Mouse (Mus musculus) mouse trophoblast stem cell (cell line): ENCODE results near the gene Arhgef10l.
"Not testable (repeated sequence)": the region's sequence is repeated elsewhere in the genome, so short reads cannot be mapped to it uniquely, and the experiment has no call there.

ENCODE experiments used
- in situ Hi-C, 2 experiments: fragments of 300-500 bp; cut with MseI, MboI; formaldehyde crosslinking; loops; 2 replicates in 1 of 2; 3 replicates in 1 of 2; pipeline ENCODE4 v1.15.1; 2025

Gene Arhgef10l

DNA sequence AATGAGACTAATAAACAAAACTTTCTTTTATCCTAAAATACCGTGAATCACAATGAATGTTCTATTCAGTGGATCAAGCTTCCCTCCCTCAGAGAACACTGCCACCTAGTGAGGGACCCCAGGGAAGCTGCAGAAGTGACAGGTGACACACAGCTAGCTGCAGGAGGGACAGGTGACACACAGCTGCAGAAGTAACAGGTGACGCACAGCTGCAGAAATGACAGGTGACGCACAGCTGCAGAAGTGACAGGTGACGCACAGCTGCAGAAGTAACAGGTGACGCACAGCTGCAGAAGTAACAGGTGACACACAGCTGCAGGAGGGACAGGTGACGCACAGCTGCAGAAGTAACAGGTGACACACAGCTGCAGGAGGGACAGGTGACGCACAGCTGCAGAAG, 90.9 kb downstream of the Arhgef10l start:
- in situ Hi-C loops = not testable (repeated sequence)

DNA sequence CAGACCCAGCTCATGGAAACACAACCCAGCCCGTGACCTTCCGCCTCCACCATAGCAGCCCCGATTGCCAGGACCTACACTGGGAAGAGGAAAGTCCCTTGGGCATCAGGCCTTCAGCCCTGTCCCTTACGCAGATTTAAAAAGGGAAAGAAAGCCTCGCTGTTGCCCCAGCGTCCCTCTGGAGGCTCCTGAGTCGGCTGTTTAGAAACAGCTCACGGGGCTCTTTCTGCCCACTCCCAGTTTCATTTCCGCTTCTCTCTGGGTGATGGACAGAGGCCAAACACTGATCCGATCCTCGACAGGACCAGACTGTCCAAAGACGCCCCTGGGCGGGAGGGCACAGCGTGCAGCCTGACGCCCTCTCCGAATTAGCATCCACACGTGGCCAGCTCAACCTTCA, 93.4 kb downstream of the Arhgef10l start:
- in situ Hi-C loops = no loop called here

DNA sequence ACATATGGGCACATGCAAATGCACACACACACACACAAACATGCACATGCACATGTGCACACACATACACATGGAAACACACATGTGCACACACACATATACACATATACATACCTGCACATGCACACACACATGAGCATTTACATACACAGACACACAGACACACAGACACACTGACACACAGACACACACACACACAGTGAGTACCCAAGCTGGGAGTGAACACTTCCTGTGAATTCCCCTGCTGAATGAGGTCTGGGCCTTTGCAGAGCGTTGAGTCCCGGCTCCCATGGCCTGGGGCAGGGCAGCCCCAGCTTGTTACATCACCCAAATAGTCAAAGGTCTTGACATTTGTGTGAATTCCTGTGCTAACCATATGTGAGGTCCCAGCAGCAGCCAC, 96.4 kb downstream of the Arhgef10l start:
- in situ Hi-C loops = no loop called here

DNA sequence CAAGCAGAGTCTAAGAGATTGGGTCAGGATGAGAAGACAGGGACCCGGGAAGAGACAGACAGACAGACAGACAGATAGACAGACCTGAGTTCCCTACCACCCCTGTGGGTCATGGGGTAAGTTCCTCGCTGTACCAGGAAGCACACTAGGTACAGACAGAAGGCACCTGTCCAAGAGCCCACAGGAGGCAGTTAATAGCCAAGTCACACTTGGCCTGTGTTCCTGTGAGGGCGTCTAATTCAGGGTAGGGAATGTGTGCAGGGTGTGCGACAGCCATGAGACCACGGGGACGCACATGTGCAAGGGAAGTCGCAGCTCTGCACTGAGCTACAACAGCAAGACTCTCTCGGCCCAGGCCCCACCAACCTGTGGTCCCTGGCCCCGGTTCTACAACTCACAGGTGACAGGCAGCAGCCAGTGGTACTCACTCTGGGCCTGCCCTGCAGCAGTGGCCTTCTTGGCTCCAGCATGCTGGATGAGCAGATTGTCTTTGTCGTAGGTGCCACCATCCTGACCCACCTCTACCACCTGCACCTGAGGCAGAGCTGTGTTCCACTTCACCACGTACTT, 97.8 kb downstream of the Arhgef10l start:
- in situ Hi-C loops = no loop called here

DNA sequence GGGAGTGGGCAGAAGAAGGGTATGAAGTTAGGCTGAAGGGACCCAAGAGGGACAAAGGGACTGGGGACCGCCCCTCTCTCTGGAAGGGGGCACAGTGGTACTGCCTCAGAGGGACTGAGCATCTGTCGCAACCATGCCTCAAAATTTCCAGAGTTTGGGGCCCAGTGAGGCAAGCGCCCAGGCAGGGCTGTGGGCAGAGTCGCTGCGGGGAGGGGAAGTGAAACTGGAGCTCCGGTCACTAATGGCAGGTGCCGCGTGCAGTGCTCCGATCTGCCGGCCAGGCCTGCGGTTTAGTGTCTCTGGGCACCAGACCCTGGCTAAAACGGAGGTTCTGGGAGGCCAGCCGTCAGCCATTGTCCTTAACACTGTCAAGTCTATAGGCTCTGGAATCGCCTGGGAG, 99.0 kb downstream of the Arhgef10l start:
- in situ Hi-C loops = no loop called here

DNA sequence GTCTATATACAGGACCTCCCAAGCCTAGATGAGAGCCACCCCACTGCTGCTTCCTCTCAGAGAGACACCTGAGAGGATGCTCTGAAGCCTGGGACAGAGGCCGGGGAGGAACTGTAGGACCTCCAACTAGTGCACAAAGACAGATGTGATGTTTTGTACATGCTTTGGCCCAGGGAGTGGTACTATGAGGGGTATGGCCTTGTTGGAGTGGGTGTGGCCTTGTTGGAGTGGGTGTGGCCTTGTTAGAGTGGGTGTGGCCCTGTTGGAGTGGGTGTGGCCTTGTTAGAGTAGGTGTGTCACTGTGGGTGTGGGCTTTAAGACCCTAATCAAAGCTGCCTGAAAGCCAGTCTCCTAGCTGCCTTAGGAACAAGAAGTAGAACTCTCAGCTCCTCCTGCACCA, 101.4 kb downstream of the Arhgef10l start:
- in situ Hi-C loops = not testable (repeated sequence)

DNA sequence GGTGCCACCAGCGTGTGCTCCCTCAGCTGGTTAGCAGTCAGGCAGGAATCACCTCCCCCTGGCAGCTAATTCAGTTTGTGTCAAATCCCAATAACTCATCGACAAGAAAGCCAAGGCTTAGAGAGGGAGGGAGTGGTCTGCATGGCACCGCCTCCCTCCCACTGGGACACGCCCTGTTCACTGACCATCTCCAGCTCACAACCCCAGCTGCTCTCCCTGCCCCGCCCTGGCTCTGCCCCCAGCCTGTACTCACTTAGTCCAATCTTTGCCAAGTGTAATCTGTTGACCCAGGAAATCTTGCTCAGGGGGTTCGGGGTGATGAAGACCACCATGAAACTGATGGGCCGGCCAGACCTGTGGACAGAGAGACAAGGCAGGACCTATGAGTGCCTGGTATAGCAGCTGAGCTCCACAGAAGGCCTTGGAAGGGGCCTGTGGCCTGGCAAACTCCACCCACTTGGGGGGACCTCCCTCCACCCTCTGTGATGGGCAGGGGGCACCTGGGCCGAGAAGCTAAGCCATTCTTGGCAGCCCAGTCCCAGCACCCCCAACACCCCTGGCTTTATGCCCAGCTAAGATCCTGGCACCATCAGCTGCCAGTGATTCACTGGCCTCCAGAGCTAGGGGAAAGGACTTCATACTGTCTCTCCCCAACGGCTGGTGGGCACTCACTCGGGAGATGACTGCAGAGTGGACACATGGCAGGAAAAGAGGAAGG, 103.2 kb downstream of the Arhgef10l start:
- in situ Hi-C loops = no loop called here

DNA sequence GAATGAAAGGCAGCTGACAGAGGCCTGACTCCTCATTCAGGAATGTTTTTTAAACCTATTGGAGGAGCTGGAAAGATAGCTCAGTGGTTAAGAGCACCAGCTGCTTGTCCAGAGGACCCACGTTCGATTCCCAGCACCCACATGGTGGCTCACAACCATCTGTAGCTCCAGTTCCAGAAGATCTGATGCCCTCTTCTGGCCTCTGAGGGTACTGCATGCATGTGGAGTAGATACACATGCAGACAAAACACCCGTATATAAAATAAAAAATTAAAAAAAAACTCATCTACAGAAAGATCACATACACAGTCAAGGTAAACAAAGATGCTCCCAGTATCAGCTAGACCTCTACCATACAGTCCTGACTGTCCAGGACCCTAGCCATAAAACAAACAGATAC, 104.1 kb downstream of the Arhgef10l start:
- in situ Hi-C loops = no loop called here

DNA sequence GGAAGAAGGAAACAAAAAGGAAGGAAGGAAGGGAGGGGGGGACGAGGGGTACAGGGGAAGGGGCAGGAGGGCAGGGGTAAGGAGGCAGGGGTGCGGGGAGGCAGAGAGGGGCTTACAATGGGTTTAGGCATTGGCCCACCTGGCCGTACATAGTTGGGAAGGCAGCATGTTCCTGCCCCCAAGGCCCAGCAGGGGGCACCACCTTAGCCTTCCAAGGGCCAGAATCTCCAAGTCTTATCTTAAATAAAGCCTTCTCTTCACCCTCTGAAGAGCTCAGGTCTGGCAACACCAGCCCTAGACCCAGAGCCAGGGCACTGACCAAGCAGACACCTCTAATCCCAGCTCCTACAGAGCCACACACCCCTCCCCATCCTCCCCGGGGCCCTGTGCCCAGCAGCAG, 106.0 kb downstream of the Arhgef10l start:
- in situ Hi-C loops = no loop called here

DNA sequence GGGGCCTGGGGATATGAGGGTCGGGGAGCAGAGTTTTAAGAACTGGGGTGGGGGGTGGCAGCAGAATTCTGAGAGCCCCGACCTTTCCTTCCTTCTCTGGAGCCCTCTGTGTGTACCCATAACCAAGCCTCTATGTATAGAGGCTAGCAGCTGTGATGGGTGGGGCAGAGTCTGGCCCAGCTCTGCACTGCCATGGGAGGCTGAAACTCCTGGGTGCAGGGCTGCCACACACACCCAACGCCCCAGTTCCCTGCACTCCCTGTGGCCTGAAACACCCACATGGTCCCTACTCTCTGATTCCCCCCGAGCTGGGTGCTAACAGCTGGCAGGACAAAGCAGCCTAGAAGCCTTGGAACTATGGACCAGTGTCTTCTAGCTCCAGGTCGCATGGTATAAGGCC, 107.6 kb downstream of the Arhgef10l start:
- in situ Hi-C loops = no loop called here

DNA sequence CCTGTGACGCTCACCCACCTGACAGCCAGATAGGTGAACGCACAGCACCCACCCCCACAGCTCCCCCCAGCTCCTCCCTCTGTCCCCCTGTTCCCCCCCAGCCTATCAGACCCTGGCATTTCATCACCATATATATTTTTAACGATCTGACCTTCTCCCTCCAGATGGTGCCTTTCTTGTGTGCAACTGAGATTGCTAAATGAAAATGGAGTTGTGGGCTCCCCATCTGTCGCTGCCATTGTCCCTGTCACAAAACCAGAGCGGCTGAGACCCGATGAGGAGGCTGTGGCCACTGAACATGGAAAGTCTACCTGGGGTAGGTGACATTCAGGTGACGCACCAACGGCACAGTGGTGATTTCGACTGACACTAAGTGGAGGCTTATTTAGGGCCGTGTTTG, 109.3 kb downstream of the Arhgef10l start:
- in situ Hi-C loops = no loop called here

DNA sequence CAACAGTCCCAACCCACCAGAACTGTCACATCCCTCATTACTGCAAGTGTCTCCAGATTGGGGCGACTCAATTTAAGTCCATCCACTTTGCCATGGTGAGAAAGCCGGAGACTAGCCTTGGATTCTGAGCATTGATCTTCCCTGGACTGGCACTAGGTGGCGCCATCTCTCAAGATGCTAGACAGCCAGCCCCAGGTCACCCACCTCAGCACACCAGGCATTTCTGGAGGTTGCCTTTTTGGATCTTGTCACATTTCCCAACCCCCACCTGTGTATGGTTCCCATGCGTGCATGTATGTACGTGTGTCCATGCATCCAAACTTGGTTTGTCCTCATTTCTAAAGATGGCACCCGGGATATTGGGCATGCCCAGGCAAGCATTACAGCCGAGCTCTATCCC, 110.5 kb downstream of the Arhgef10l start:
- in situ Hi-C loops = no loop called here

DNA sequence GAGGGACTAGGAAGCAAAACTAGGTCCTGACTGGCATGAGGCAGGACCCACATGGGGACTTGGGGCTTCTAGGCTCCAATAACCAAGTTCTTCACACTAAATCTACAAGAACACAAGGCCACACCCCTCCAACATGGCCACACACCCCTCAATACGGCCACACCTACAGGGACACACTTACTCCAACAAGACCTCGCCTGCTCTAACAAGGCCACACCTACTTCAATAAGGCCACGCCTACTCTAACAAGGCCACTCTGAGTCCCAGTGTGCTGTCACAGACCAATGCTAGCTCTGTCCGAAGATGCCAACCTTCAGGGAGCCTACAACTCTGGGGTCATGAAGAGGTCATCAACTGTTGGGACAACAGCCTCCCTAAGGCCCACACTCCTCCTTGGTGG, 111.3 kb downstream of the Arhgef10l start:
- in situ Hi-C loops = no loop called here

DNA sequence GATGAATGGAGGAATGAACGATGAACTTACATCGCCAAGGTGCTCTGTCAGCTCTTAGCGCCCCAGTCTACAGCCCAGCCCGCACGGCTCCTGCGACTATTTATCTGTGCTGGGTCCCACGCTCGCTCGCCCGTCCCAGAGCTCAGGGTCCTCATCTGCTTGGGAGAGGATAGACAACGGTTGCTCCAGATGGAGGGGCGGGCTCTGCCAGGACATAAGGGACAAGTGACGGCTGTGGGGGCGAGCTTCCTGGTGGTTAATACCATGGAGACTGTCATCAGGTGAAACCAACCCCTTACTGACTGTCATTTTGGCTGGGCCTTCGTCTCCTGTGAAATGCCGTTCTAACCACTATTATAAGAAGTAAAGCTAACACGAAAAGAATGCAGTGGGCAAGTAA, 114.0 kb downstream of the Arhgef10l start:
- in situ Hi-C loops = no loop called here

DNA sequence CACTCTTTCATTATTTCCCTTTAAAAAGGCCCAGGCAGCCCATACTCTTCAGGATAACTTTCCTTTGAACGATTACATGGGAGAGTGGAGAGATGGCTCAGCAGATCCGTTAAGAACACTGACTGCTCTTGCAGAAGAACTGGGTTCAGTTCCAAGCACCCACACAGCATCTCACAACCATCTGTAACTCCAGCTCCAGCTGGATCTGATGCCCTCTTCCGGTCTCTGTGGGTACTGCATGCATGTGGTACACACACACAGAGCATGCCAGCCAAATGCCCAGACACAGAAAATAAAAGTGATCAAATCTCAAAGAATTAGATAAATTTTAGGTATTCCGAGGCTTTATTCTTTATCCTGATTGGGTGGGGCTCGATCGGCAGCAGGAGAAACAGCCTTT, 115.1 kb downstream of the Arhgef10l start:
- in situ Hi-C loops = no loop called here

DNA sequence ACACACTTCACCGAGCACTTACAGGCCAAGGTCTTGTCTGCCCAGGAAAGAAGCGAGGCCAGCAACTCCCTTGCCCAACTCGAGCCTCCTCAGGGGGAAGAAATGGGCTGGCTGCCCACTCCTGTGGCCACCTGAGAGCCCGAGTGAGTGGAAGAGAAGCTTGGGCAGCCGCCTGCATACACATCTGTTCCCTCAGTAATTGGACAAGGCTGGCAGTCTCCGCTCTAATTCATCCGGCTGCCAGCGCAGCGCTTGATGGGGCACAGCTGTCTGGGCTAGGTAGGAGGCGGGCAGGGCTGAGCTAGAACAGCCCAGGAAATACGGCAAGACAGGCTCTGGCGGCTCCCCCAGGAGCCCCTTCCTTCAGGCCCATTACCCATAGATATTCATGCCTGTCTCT, 115.8 kb downstream of the Arhgef10l start:
- in situ Hi-C loops = loop anchor here in 1 of 2 experiments (10.0 kb wide), 1 partner anchor 675 kb away; no protein-coding TSS in a partner anchor

DNA sequence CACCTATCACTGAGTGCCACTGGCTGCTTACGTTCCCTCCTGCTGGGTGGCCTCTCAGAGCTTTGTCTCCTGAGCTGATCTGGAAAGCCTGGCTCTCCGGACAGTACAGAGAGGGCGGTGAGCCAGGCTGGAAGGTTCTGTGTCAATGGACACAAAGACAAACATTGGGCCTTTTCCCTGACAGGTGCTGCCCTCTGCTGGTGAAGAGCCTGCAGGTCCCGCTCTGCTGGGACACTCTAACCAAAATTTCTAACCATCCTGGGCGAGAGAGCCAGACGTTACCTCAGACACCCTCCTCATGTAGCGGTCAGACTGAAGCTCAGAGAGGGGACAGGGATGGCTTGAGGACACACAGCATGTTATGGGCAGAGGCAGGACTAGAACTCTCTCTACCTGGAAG, 118.3 kb downstream of the Arhgef10l start:
- in situ Hi-C loops = loop anchor here in 1 of 2 experiments (10.0 kb wide), 1 partner anchor 673 kb away; no protein-coding TSS in a partner anchor

DNA sequence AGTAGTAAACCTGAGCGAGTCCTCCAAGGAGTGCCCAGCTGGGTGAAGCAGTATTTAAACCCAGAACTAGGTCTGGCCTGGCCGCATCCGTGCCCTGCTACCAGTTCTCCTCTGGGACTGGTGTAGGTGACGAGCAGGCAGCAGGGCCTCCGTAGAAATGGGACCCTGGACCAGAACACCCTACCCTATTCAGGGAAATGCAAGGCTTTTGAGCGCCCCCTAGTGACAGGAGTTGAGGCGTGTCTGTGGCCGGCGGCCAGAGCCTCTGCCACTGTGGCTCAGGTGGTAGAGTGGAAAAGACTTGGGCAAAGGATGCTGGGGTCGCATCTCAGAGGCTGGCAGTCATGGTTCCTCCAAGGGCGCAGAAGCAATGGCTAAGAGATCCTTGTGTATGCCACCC, 126.7 kb downstream of the Arhgef10l start:
- in situ Hi-C loops = no loop called here

DNA sequence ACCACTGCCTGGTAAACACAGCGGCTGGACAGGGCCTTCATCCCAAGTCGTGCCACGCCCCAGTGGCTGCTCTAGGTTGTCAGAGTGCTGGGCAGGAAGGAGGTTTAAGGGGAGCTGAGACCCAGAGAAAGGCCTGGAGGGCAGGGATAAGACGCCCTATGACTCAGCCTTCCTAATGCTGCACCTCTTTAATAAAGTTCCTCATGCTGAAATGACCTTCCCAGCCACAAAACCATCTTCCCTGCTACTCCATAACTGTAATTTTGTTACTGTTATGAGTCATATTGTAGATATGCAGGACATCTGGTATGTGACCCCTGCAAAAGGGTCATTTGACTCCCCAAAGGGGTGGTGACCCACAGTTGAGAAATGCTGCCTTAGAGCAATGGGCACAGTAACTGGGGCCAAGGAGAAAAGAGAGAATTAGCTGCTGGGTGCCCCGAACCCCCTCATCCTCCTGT, 128.2 kb downstream of the Arhgef10l start:
- in situ Hi-C loops = no loop called here

DNA sequence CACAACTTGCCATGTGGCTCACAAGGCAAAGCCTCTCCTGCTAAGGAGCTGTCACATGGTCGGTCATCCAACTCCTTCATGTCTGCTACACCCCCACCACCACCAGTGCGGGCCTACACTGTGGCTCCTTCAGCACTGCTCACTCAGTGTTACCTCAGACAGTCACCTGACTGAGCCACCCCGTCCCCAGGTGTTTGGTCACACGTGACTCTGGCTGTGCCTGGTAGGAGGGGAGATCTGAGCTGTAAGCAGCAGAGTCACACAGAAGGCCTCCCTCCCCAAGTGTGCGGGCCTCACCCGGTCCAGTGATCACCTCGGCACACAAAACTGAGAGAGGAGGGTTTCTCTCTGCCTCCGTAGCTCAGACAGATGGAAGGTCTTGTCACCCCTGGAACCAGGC, 130.5 kb downstream of the Arhgef10l start:
- in situ Hi-C loops = no loop called here

DNA sequence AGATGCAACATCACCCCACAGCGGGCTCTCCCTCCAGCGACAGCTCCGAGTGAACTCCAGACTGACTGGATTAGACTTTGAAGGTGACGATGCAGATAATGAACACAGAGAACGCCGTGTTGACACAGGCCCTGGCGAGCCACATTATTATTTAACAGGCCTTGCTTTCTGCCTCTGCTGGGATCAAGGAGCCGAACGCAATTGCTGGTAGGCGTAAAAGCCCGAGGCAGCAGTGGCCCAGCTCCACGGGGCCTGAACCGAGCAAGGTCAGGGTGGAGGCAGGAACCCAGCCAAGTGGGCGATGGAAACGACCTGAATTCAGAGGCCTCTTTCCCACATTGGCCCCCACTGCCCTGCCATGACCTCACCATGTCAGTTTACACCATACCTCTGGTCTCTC, 133.5 kb downstream of the Arhgef10l start:
- in situ Hi-C loops = no loop called here

DNA sequence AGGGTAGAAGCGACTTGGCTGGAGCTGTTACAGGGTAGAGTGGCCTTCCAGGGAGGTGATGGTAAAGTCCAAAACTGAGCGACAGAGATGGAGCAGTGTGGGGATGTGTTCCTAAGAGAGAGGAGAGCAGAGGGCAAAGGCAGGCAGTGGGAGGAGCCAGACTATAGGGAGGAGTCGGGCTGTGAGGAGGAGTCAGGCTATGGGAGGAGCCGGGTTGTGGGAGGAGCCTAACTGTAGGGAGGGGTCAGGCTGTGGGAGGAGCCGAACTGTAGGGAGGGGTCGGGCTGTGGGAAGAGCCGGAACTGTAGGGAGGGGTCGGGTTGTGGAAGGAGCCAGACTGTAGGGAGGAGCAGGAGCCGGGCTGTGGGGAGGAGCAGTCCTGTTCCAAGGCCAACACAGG, 134.8 kb downstream of the Arhgef10l start:
- in situ Hi-C loops = no loop called here

DNA sequence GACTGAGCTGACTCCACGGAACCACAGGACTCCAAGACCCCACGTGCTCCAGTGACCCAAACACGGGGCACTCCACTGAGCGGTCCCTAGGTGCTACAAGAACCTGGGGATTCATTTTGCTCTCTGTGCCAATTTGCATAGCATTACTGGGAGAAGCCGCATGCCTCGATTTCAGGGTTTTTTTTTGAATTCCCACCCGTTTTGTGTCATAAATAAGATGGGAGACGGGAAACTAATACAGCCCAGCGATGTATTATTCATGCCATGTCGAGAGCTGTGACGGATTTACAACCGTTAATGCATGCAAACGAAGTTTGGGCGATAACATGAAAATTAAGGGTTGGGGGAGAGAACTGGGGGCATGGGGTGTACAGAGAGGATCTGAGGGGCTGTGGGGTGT, 136.1 kb downstream of the Arhgef10l start:
- in situ Hi-C loops = no loop called here

DNA sequence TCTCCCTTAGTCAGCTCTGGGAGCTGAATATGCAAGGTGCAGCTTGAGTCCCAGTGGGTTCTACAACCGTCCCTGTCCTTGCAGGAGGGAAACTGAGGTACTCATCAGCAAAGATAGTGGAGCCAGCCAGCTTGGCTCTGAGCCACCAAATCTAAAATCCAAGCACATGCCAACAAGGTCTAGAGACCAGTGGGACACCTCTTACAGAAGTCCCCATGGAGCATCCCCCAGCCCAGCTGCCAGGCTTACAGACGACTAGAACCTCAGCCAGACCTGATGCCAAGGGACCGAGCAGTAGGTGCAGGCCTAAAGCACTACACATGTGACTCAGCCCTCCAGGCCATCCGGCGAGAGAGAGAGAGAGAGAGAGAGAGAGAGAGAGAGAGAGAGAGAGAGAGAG, 137.4 kb downstream of the Arhgef10l start:
- in situ Hi-C loops = no loop called here
